ENCODE assay signal across 31 mouse cellular contexts in genomic region chr3:6681411-6681810, GRCm38 (mm10).
"Had no signal": no experiment of that assay in that cellular context is flagged by ENCODE, and none has a peak within 500 bp of the region (broad histone marks: within the 10 kb centered on the region; RNA-seq: fewer than 3 reads in every experiment).

No protein-coding gene starts in this region.

- H3K27me3 ChIP-seq: heart, embryonic 12.5 days; heart, embryonic 13.5 days; heart, embryonic 15.5 days; hindbrain, embryonic 12.5 days; hindbrain, embryonic 13.5 days; hindbrain, embryonic 15.5 days; intestine, embryonic 15.5 days; kidney, embryonic 15.5 days had no signal

- H3K9me3 ChIP-seq: heart, embryonic 10.5 days; heart, embryonic 12.5 days; heart, embryonic 13.5 days; heart, embryonic 15.5 days; hindbrain, embryonic 10.5 days; hindbrain, embryonic 12.5 days; hindbrain, embryonic 13.5 days; hindbrain, embryonic 15.5 days; intestine, embryonic 15.5 days; kidney, embryonic 15.5 days had no signal

- H3K4me1 ChIP-seq: heart, embryonic 10.5 days; heart, embryonic 12.5 days; heart, embryonic 13.5 days; heart, embryonic 15.5 days; hindbrain, embryonic 10.5 days; hindbrain, embryonic 12.5 days; hindbrain, embryonic 13.5 days; hindbrain, embryonic 15.5 days; intestine, embryonic 15.5 days; kidney, embryonic 15.5 days had no signal

- H3K4me3 ChIP-seq: heart, embryonic 10.5 days; heart, embryonic 12.5 days; heart, embryonic 13.5 days; heart, embryonic 15.5 days; hindbrain, embryonic 10.5 days; hindbrain, embryonic 12.5 days; hindbrain, embryonic 13.5 days; hindbrain, embryonic 15.5 days; intestine, embryonic 15.5 days; kidney, embryonic 15.5 days; layer of hippocampus, adult 2 months; left cerebral cortex, adult 2 months had no signal

- H3K9ac ChIP-seq: heart, embryonic 12.5 days; heart, embryonic 13.5 days; heart, embryonic 15.5 days; hindbrain, embryonic 12.5 days; hindbrain, embryonic 13.5 days; hindbrain, embryonic 14.5 days; hindbrain, embryonic 15.5 days; intestine, embryonic 15.5 days; kidney, embryonic 15.5 days had no signal

- H3K36me3 ChIP-seq: heart, embryonic 10.5 days; heart, embryonic 12.5 days; heart, embryonic 13.5 days; heart, embryonic 15.5 days; hindbrain, embryonic 10.5 days; hindbrain, embryonic 12.5 days; hindbrain, embryonic 13.5 days; hindbrain, embryonic 15.5 days; intestine, embryonic 15.5 days; kidney, embryonic 15.5 days had no signal

- H3K27ac ChIP-seq: heart, embryonic 10.5 days; heart, embryonic 13.5 days; heart, embryonic 15.5 days; hindbrain, embryonic 10.5 days; hindbrain, embryonic 12.5 days; hindbrain, embryonic 13.5 days; hindbrain, embryonic 14.5 days; hindbrain, embryonic 15.5 days; hindbrain, postnatal 0 days; intestine, embryonic 15.5 days; kidney, embryonic 15.5 days; kidney, postnatal 0 days; layer of hippocampus, adult 2 months; left cerebral cortex, adult 2 months had no signal

- DNase-seq: heart, postnatal 10 days; heart, postnatal 14 days; heart, postnatal 36 days; heart, postnatal 4 days; kidney, adult 11 months; kidney, adult 18-20 months; kidney, adult 2 months; kidney, adult 8-10 months; kidney, adult 9 months; kidney, postnatal 10 days; kidney, postnatal 14 days; kidney, postnatal 25 days; kidney, postnatal 36 days; kidney, postnatal 4 days; layer of hippocampus, adult 9-11 months; layer of hippocampus, postnatal 36 days had no signal
